Comparison of ENCODE assay signal across 8 mouse cellular contexts in the genomic region with DNA sequence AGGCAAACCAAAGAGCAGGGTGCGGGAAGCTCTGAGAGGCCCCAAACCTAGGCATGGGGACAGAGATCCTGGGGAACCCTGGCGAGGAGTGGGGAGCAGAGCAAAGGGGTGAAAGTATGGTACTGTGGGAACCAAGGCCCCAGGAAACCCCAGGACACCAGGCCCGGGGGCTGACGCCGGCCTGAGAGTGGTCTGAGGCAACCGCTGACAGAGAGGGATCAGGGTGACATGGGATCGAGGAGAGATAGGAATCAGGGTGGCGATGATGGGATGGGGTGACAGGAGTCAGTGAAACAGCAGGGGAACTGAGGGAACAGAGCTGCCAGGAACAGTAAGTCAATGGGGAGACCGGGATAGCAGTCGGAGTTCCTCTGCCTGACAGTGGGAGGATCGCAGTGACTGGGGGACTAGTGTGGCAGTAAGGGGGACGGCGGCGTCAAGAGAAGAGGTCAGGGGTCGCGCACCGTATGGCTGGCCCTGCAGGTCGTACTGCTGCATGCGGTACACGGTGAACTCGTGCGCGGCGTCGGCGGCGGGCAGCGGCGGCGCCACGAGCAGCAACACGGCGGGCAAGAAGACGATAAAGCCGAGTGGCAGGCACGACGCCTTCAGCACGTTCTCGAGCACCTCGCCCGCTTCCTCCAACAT. TPM values are rescaled to one million over a fixed set of nuclear protein-coding genes. Genes with fewer than 3 reads are reported as not detected.
DNase-seq lines count a peak whose midpoint lies in the region; ATAC-seq and TF ChIP-seq lines count a peak whose summit lies in the region.

No protein-coding gene starts in this region.

- H3K4me2 ChIP-seq in limb, embryonic 14.5 days (replicated peaks; ENCODE audit: low read depth, low read length, severe bottlenecking) = peak overlapping the region; percentile 96
- peak overlapping the region; percentile 90 for H3K4me2 ChIP-seq in stomach, postnatal 0 days (replicated peaks; ENCODE audit: low read depth)

- H3K4me1 ChIP-seq in kidney, adult 2 months (ENCODE audit: control insufficient read depth, insufficient read depth, low read length) = peaks cover 8% of the 10 kb centered on the region; the same call in 1 of the 2 replicates
- H3K4me1 ChIP-seq in ES-E14 (ENCODE audit: control insufficient read depth in 2 of 2, insufficient read depth in 2 of 2, low read length in 2 of 2, poor library complexity in 1 of 2) = peaks cover 0 to 14% of the 10 kb centered on the region in 2 experiments; a peak in 2 of 4 replicates
- no peaks in the 10 kb centered on the region for H3K4me1 ChIP-seq in embryonic fibroblast, embryonic 13.5 days (ENCODE audit: control insufficient read depth, insufficient read depth, low read length)
- peaks cover 12% of the 10 kb centered on the region for H3K4me1 ChIP-seq in limb, embryonic 14.5 days (ENCODE audit: control insufficient read depth, insufficient read depth, low read length)
- H3K4me1 ChIP-seq in stomach, postnatal 0 days (replicated peaks; ENCODE audit: control insufficient read depth, insufficient read depth) = peaks cover 3% of the 10 kb centered on the region; the same call in 1 of the 2 replicates

- no peaks in the 10 kb centered on the region for H3K27me3 ChIP-seq in kidney, adult 2 months (replicated peaks; ENCODE audit: control insufficient read depth, insufficient read depth, low read length)
- no peaks in the 10 kb centered on the region for H3K27me3 ChIP-seq in limb, embryonic 14.5 days (ENCODE audit: control insufficient read depth, insufficient read depth, low read length)
- no peaks in the 10 kb centered on the region for H3K27me3 ChIP-seq in stomach, postnatal 0 days (ENCODE audit: control insufficient read depth, insufficient read depth, low read length)

- WGBS in kidney, adult 2 months = 2% methylated on average over 39 of the region's 41 CpGs
- 3% methylated on average over 37 of the region's 41 CpGs for WGBS in limb, embryonic 14.5 days
- WGBS in stomach, postnatal 0 days = 1% methylated on average over 41 of the region's 41 CpGs

- no peak for TF ChIP-seq CTCF in kidney, adult 2 months (conservative IDR thresholded peaks at IDR 0.05; ENCODE audit: insufficient read depth, insufficient read length, low read depth, low read length)
- no peak for TF ChIP-seq CTCF in embryonic fibroblast, embryonic 13.5 days (IDR thresholded peaks at IDR 0.05; ENCODE audit: borderline replicate concordance, insufficient read depth, low read length)
- TF ChIP-seq CTCF in stomach, postnatal 0 days (IDR thresholded peaks at IDR 0.05; ENCODE audit: low read depth) = no peak

- H3K9me3 ChIP-seq in ES-E14 (ENCODE audit: control insufficient read depth, insufficient read depth, low read depth, low read length) = no peaks in the 10 kb centered on the region
- H3K9me3 ChIP-seq in limb, embryonic 14.5 days (ENCODE audit: control insufficient read depth, low read length) = no peaks in the 10 kb centered on the region
- no peaks in the 10 kb centered on the region for H3K9me3 ChIP-seq in stomach, postnatal 0 days (ENCODE audit: control insufficient read depth, low read length)

- in situ Hi-C loops in ES-E14 (cut with MboI; ENCODE audit: low sequenced_read_pairs in 2 of 2, unreplicated experiment in 2 of 2) = no loop called here

- TF ChIP-seq EP300 in stomach, postnatal 0 days (optimal IDR thresholded peaks at IDR 0.05) = no peak

- no peak for TF ChIP-seq POLR2A in kidney, adult 2 months (IDR thresholded peaks at IDR 0.05; ENCODE audit: low read depth, low read length)
- no peak for TF ChIP-seq POLR2A in embryonic fibroblast, embryonic 13.5 days (IDR thresholded peaks at IDR 0.05; ENCODE audit: low read depth, low read length)
- no peak for TF ChIP-seq POLR2A in limb, embryonic 14.5 days (IDR thresholded peaks at IDR 0.05; ENCODE audit: borderline replicate concordance, extremely low read depth, insufficient read depth, insufficient read length)

- peak overlapping the region; percentile 82 for H3K4me3 ChIP-seq in kidney, adult 2 months (ENCODE audit: insufficient read depth, low read depth, low read length)
- H3K4me3 ChIP-seq in ES-E14 (ENCODE audit: insufficient read depth in 1 of 2, low read depth in 1 of 2, low read length in 2 of 2, poor library complexity in 1 of 2, severe bottlenecking in 1 of 2) = peak overlapping the region; percentile 83 to 85
- peak overlapping the region; percentile 99 for H3K4me3 ChIP-seq in embryonic fibroblast, embryonic 13.5 days (ENCODE audit: insufficient read depth, low read length)
- peak overlapping the region; percentile 79 for H3K4me3 ChIP-seq in limb, embryonic 14.5 days (replicated peaks; ENCODE audit: low read length)
- peak overlapping the region; percentile 79 for H3K4me3 ChIP-seq in stomach, postnatal 0 days (ENCODE audit: low read depth, low read length)

- 0 out of 2 replicates have a peak overlapping the region, but pooled peaks have one; percentile 29 for H3K27ac ChIP-seq in kidney, adult 2 months (ENCODE audit: insufficient read depth, low read depth, low read length)
- 0 out of 2 replicates have a peak overlapping the region, but pooled peaks have one; percentile 7 for H3K27ac ChIP-seq in ES-E14 (ENCODE audit: insufficient read depth, low read depth, low read length, poor library complexity, severe bottlenecking)
- no peak overlapping the region for H3K27ac ChIP-seq in embryonic fibroblast, embryonic 13.5 days (ENCODE audit: insufficient read depth, low read length)
- H3K27ac ChIP-seq in limb, embryonic 14.5 days (replicated peaks; ENCODE audit: low read depth, low read length) = no peak overlapping the region; the same call in none of the 2 replicates
- peak overlapping the region; percentile 63; the same call in 1 of the 2 replicates for H3K27ac ChIP-seq in stomach, postnatal 0 days (replicated peaks)

- H3K9ac ChIP-seq in ES-E14 (ENCODE audit: insufficient read depth, low read depth, low read length, poor library complexity, severe bottlenecking) = peak overlapping the region; percentile 92
- H3K9ac ChIP-seq in limb, embryonic 14.5 days (ENCODE audit: low read depth, low read length, severe bottlenecking) = peak overlapping the region; percentile 80
- H3K9ac ChIP-seq in stomach, postnatal 0 days (ENCODE audit: low read length) = peak overlapping the region; percentile 90

- no peaks in the 10 kb centered on the region for H3K36me3 ChIP-seq in kidney, adult 2 months (ENCODE audit: control insufficient read depth, insufficient read depth, low read length)
- H3K36me3 ChIP-seq in ES-E14 (ENCODE audit: control insufficient read depth, insufficient read depth, low read length, poor library complexity, severe bottlenecking) = peaks cover 26% of the 10 kb centered on the region; the same call in 1 of the 2 replicates
- H3K36me3 ChIP-seq in limb, embryonic 14.5 days (ENCODE audit: control insufficient read depth, insufficient read depth, low read length) = peaks cover 27% of the 10 kb centered on the region
- peaks cover 15% of the 10 kb centered on the region for H3K36me3 ChIP-seq in stomach, postnatal 0 days (ENCODE audit: control insufficient read depth, insufficient read depth, low read length)

- DNase-seq in kidney, adult 2 months = no peak
- no peak for DNase-seq in kidney, adult 9 months
- no peak for DNase-seq in ES-E14 (ENCODE audit: low read depth, low spot score)
- no peak for DNase-seq in limb, embryonic 14.5 days (ENCODE audit: low spot score)
- DNase-seq in stomach, postnatal 0 days (ENCODE audit: low spot score) = no peak
- no peak for DNase-seq in adrenal gland, postnatal 4 days (ENCODE audit: low spot score in 2 of 2)
- no peak for DNase-seq in Muller cell, postnatal 12 days (ENCODE audit: inconsistent ontology term)

- ATAC-seq in limb, embryonic 14.5 days (ENCODE audit: low FRiP score, low read depth) = peak; percentile 16; the same call in 1 of the 2 replicates
- ATAC-seq in stomach, postnatal 0 days (ENCODE audit: low FRiP score, low TSS enrichment) = peak; percentile 10

RNA-seq across cellular contexts. Expression of a gene that starts 0.5 kb away (rescaled TPM):
- polyA plus RNA-seq in kidney, adult 2 months (2012; rRNA removed) = 148 and 190 TPM in 2 replicates
- 254 and 393 TPM in 2 replicates for total RNA-seq in ES-E14 (2012; rRNA removed)
- polyA plus RNA-seq in embryonic fibroblast, embryonic 13.5 days (2011; ENCODE audit: insufficient read length, low read depth, missing spikeins) = 61.5 and 62.8 TPM in 2 replicates
- polyA plus RNA-seq in limb, embryonic 14.5 days (2012; rRNA removed) = 218 and 324 TPM in 2 replicates
- polyA plus RNA-seq in limb, embryonic 14.5 days (2014; fragmentation: Nextera tagmentation; extraction: Ambion mirVana) = 76.4 and 89.7 TPM in 2 replicates
- polyA plus RNA-seq in stomach, postnatal 0 days (2015; fragmentation: Nextera tagmentation; extraction: Ambion mirVana) = 37.0 and 38.3 TPM in 2 replicates
- 100 to 1,000 TPM; 107 to 117 TPM for total RNA-seq in adrenal gland, postnatal 4 days (2021)

RNA-seq across cellular contexts. Expression of a gene that starts 4.2 kb away (rescaled TPM):
- 2.3 and 4.9 TPM in 2 replicates for polyA plus RNA-seq in kidney, adult 2 months (2012; rRNA removed)
- 0.94 and 1.9 TPM in 2 replicates for total RNA-seq in ES-E14 (2012; rRNA removed)
- not detected in 2 replicates for polyA plus RNA-seq in embryonic fibroblast, embryonic 13.5 days (2011; ENCODE audit: insufficient read length, low read depth, missing spikeins)
- polyA plus RNA-seq in limb, embryonic 14.5 days (2012; rRNA removed) = 0.50 and 0.79 TPM in 2 replicates
- polyA plus RNA-seq in limb, embryonic 14.5 days (2014; fragmentation: Nextera tagmentation; extraction: Ambion mirVana) = 0.23 and 0.66 TPM in 2 replicates
- polyA plus RNA-seq in stomach, postnatal 0 days (2015; fragmentation: Nextera tagmentation; extraction: Ambion mirVana) = 1.0 and 1.5 TPM in 2 replicates
- total RNA-seq in adrenal gland, postnatal 4 days (2021) = 1 to 10 TPM; 2.0 to 2.7 TPM

RNA-seq across cellular contexts. Expression of a gene that starts 13.2 kb away (rescaled TPM):
- 0.18 and 0.27 TPM in 2 replicates for polyA plus RNA-seq in kidney, adult 2 months (2012; rRNA removed)
- total RNA-seq in ES-E14 (2012; rRNA removed) = 5.0 and 8.2 TPM in 2 replicates
- 4.4 and 4.5 TPM in 2 replicates for polyA plus RNA-seq in embryonic fibroblast, embryonic 13.5 days (2011; ENCODE audit: insufficient read length, low read depth, missing spikeins)
- polyA plus RNA-seq in limb, embryonic 14.5 days (2012; rRNA removed) = 5.9 and 7.9 TPM in 2 replicates
- 0.85 and 1.6 TPM in 2 replicates for polyA plus RNA-seq in limb, embryonic 14.5 days (2014; fragmentation: Nextera tagmentation; extraction: Ambion mirVana)
- polyA plus RNA-seq in stomach, postnatal 0 days (2015; fragmentation: Nextera tagmentation; extraction: Ambion mirVana) = 0.62 TPM in 2 replicates
- total RNA-seq in adrenal gland, postnatal 4 days (2021) = 1 to 10 TPM; 3.5 to 4.2 TPM

RNA-seq across cellular contexts. Expression of a gene that starts 28.3 kb away (rescaled TPM):
- 1.7 and 2.1 TPM in 2 replicates for polyA plus RNA-seq in kidney, adult 2 months (2012; rRNA removed)
- total RNA-seq in ES-E14 (2012; rRNA removed) = 11.8 and 16.6 TPM in 2 replicates
- polyA plus RNA-seq in embryonic fibroblast, embryonic 13.5 days (2011; ENCODE audit: insufficient read length, low read depth, missing spikeins) = 0.83 TPM in 1 of 2 replicates, not detected in the other
- polyA plus RNA-seq in limb, embryonic 14.5 days (2012; rRNA removed) = 3.7 and 3.8 TPM in 2 replicates
- 3.4 and 3.8 TPM in 2 replicates for polyA plus RNA-seq in limb, embryonic 14.5 days (2014; fragmentation: Nextera tagmentation; extraction: Ambion mirVana)
- 9.8 and 10.1 TPM in 2 replicates for polyA plus RNA-seq in stomach, postnatal 0 days (2015; fragmentation: Nextera tagmentation; extraction: Ambion mirVana)
- total RNA-seq in adrenal gland, postnatal 4 days (2021) = 1 to 10 TPM in 1 of 2 experiments, under 1 TPM in 1; 0.67 to 1.2 TPM

RNA-seq across cellular contexts. Expression of a gene that starts 40.3 kb away (rescaled TPM):
- polyA plus RNA-seq in kidney, adult 2 months (2012; rRNA removed) = 64.7 and 82.5 TPM in 2 replicates
- total RNA-seq in ES-E14 (2012; rRNA removed) = 4.9 and 6.3 TPM in 2 replicates
- polyA plus RNA-seq in embryonic fibroblast, embryonic 13.5 days (2011; ENCODE audit: insufficient read length, low read depth, missing spikeins) = 64.3 and 84.8 TPM in 2 replicates
- 38.1 and 56.4 TPM in 2 replicates for polyA plus RNA-seq in limb, embryonic 14.5 days (2012; rRNA removed)
- polyA plus RNA-seq in limb, embryonic 14.5 days (2014; fragmentation: Nextera tagmentation; extraction: Ambion mirVana) = 97.3 and 98.9 TPM in 2 replicates
- polyA plus RNA-seq in stomach, postnatal 0 days (2015; fragmentation: Nextera tagmentation; extraction: Ambion mirVana) = 40.4 and 42.4 TPM in 2 replicates
- total RNA-seq in adrenal gland, postnatal 4 days (2021) = 100 to 1,000 TPM; 120 to 129 TPM

Comparison
In these comparisons a context has a peak if more than half of its experiments do, and no peak if none do; other contexts are left out.
1. H3K27ac ChIP-seq: peak in kidney, adult 2 months (single experiment), ES-E14 (single experiment) and stomach, postnatal 0 days (single experiment); none in embryonic fibroblast, embryonic 13.5 days (single experiment) and limb, embryonic 14.5 days (single experiment).
2. Peak in every context shown above with its lines, with median percentiles within 50 percentile points of each other: H3K4me3 ChIP-seq and H3K9ac ChIP-seq.